Mouse (Mus musculus): ENCODE data around the gene Spsb1. TPM values are rescaled to one million over a fixed set of nuclear protein-coding genes. Genes with fewer than 3 reads are reported as not detected.

Spsb1 gene
- total RNA-seq, 2 experiments from 2014 or later = 21.8 to 52.7 TPM

DNA sequence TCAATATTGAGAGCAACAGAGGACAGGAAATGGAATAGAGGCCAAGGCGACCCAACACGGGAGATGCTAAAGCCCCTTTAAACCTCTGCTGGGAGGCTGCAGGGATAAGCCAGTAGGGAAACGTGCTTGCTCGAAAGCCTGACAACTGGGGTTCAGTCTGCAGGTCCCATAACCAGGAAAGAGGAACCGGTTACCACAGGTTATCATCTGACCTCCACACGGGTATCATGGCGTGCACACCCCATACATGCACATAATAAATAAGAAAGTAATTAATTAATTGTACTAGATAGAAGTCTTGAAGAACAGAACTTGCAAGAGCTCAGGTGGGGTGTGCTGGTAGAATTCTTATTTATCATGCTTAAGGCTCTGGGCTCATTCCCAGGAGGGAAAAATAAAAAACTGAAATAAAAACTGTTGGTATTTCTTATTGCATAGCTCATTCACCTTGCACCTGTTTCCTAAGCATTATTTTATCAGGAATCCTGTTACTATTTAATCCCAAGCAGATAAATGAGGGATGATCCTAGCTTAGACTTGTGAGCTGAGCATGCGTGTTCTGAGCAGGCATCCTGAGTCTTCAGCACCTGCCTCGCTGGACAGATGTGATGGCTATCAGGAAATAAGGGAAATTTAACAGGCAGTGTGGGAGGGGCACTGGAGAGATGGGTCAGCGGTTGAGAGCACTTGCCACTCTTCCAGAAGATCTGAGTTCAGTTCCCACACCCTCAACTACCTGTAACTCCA, 32.0 kb upstream of the Spsb1 start:
- DNase-seq = no peak

- DNase-seq = no peak
These were observed 29.2 kb upstream of the Spsb1 start for GRCm38 (mm10) chr4:149983921-149984645.

DNA sequence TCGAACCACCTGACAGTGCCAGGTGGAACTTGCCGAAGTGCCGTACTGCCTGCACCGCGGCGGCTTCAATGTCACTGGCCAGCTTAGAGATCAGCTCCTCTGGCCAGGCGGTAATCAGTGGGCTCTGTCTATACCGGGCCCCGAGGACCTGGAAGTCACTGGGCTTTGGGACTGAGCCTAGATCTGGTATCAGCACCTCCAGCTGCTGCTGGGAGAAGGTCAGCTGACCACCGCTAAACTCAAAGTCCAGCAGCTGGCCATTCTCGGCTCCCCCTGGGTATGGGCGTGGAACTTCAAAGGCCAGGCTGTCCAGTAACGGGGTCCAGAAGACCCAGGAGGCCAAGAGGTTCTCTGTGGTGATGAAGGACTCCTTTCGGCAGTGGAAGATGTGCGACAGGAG, 27.3 kb upstream of the Spsb1 start:
- DNase-seq = no peak

DNA sequence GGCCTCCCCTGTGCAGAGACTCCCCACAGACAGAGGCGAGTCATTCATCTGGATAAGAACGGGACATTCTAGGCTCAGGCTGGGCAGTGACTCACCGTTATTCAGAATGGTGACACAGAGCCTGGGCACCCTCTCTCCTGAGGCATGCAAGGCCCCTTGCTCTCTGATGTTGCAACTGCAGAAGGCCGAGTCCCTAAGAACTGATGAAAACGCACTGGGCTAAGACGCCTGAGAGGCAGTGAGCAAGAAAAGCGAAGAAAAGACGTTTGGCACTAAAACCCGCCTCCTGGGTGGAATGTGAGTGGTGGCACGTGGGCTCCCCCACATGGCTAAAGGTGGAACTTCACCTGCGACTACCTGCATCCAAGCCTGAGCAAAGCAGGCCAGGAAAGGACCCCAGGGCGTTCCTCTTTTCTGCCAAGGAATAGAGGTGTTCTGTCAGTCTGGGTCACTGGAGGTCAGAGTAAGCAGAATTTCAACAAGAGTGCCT, 25.0 kb upstream of the Spsb1 start:
- DNase-seq = peak; percentile 88 to 89

- DNase-seq = no peak
These were observed 24.0 kb upstream of the Spsb1 start for GRCm38 (mm10) chr4:149978820-149979219.

DNA sequence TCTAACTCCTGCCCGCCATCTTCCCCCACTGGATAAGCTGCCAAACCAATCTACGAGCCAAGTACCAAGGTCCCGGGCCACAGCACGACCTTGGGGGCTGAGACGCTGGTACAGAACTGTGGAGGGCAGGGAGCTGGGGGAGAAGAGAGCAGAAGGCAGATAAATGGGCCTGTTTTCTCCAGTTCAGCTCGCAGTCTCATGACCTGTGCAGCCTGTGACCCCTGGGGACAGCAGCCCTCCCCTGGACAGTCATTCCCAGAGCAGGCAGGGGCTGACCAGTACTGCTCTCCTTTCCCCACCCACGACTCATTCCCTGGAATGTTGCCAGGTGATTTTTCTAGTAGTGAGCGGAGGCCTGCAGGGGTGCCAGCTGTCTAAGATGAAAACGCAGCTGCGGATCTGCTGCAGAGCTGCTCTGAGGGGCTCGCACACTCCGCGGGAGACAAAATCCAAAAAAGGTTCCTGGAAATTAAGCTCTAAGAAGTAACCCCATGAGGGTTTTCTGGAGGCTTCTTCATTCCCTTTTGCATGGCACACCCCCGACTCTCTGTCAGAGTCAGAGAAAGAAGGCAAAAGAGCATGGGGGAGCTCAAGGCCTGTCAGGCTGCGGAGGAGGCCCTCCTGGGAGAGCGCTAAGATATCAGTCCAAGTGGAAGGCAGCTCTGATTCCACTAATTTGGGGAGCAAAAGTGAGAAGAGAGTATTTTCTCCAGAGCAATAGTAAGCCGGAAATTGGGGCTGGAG, 23.1 kb upstream of the Spsb1 start:
- peak; percentile 78 to 79 for DNase-seq

DNA sequence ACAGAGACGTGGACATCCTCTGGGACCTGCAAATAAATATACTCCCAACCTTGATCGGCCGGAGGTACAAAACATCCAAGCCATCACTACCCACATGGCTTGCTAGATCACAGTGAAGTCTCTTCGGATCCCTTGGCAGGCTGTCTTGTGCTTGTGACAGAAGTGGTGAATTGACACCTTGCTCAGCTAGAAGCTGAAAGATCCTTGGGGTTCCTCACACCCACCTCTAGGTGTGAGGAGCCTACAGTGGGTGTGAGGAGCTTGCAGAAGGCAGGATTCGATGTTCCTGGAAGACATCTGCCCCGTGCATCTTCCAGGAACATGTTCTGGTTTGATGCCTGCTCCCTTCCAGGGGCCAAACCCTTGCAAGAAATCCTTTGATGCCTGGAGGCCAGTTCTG, 22.3 kb upstream of the Spsb1 start:
- DNase-seq = no peak

DNA sequence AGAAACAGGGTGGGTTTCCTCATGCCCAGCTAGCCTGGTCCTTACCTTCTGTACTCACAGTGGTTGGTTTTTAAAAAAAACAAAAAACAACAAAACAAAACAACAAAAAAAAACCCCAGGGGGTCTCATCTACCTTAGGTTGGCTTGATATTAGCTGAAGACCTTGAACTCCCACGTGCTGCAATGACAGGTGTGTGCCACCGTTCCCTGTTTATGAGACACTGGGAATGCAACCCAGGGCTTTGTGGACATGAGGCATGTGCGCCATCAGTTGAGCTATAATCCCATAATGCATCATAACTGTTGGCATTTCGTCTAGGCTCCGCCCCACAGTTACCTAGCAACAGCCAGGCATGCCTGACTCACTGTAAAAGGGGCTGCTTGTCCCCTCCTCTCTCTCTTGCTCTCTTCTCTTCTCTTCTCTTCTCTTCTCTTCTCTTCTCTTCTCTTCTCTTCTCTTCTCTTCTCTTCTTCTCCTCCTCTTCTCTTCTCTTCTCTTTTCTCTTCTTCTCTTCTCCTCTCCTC, 20.9 kb upstream of the Spsb1 start:
- peak; percentile 71 to 74 for DNase-seq

- peak; percentile 60 to 61 for DNase-seq
These were observed 20.4 kb upstream of the Spsb1 start for GRCm38 (mm10) chr4:149975291-149975690.

GRCm38 (mm10) chr4:149971393-149971792, 16.6 kb upstream of the Spsb1 start:
- DNase-seq = no peak

DNA sequence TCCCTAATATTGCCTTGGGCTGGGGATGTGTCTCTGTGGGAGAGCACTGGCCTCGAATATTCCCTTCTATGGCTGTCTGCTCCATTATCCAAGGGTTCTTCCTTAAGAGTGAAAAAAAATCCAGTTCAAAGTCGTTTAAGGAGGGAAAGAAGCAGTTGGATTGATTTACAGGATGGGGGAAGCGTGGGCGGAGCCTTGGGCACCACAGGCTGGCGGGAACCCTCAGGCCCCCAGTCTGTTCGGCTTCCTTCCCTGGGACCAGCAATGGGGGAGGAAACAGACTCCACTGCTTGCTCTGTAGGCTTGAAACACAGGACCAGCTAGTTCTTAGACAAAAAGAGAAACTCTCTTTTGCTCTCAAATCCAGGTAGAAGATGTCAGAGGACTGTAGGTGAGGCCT, 13.7 kb upstream of the Spsb1 start:
- DNase-seq = no peak

- no peak for DNase-seq
These were observed 12.1 kb upstream of the Spsb1 start for GRCm38 (mm10) chr4:149966963-149967362.

DNA sequence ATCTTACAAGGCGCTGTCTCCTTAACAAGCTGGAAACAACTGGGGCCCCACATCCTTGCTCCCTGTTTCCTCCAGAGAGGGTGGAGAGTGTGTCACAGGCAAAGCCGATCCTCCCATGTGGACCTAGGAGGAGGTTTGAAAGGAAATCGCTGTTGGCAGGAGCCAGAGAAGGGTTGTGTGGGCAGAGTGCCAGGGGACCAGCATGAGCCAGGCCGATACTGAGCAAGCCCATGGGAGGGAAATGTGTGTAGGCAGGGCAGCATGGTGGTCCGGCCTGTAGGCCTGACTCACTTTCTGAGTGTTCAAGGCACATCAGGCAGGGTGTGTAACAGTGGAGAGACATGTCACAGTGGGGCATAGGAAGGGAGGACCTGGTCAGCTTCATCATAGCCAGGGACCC, 11.4 kb upstream of the Spsb1 start:
- peak; percentile 77 to 82 for DNase-seq

GRCm38 (mm10) chr4:149965672-149966071, 10.8 kb upstream of the Spsb1 start:
- DNase-seq = no peak

- DNase-seq = no peak
These were observed 10.4 kb upstream of the Spsb1 start for GRCm38 (mm10) chr4:149965242-149965641.

DNA sequence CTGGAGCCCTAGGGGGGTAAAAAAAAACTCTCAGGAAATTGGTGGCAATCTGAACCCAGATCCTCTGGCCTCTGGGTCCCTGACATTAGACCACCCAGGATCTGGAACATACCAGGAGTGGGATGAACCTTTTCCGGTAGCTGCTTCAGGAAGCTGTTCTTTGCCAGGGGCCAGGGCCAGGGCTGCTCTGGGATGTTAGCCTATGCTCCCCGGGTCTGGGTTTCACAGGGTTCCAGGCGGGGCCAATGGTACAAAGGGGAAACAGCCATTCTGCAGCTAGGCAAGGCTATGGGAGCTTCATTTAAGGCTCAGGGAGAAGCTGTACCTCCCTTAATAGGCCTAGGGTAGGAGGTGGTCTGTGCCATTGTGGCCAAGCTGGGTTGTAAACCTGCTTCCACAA, 9.9 kb upstream of the Spsb1 start:
- no peak for DNase-seq

DNA sequence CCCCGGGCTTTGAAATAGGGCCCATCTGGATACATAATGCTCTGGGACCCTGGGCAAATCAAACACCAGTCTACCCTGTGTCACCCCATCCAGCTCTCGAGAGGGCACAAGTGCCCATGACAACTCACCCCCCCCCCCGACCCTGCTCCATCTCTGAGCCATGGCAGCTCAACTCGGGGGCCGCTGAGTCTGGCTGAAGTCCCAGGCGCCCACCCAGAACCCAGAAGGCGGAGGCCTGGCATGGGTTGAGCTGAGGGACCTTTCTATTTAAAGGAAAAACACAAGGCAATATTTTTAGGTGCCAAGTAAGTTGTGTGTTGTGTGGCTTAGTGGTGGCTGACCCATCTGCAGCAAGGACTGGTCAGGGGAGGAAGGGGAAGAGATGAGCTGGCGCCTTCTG, 9.4 kb upstream of the Spsb1 start:
- no peak for DNase-seq

GRCm38 (mm10) chr4:149960391-149960790, 5.5 kb upstream of the Spsb1 start:
- DNase-seq = peak; percentile 63 to 72

GRCm38 (mm10) chr4:149959816-149960215, 5.0 kb upstream of the Spsb1 start:
- DNase-seq = no peak

DNA sequence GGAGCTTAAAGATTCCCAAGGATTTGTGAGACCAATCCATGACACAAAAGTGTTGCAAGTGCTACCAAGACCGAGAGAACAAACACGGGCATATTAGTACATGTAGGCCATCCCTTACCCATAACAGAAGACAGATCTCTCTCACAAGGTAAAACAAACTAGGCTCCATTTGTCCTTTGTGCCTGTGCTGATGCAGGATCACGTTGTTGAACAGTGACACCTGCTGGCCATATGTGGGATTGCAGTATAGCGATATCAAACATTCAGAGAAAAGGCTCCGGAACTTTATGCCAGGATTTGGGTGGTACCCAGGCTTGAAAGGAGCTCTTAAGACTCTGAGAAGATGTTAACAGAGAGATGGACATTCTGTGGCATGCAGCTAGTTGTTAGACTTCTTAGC, 3.7 kb upstream of the Spsb1 start:
- DNase-seq = peak; percentile 79 to 84

- peak in 1 of 2 experiments; percentile 67 for DNase-seq
These were observed 1.2 kb upstream of the Spsb1 start for GRCm38 (mm10) chr4:149956048-149956447.

- DNase-seq = no peak
These were observed 788 bp upstream of the Spsb1 start for GRCm38 (mm10) chr4:149955631-149956030.

Data from adrenal gland, postnatal 36 days (tissue).